Mouse (Mus musculus): Measurements from ENCODE around the gene Cd300c.

- no peak for TF ChIP-seq CTCF (IDR thresholded peaks at IDR 0.05; ENCODE audit: control insufficient read depth, insufficient read depth, insufficient replicate concordance, low read depth, low read length)
- TF ChIP-seq POLR2A (IDR thresholded peaks at IDR 0.05; ENCODE audit: control insufficient read depth, low read depth, low read length), result no peak
Observed at GRCm38 (mm10) chr11:114934144-114934543, 34.8 kb downstream of the Cd300c start, which contains the start of gene Cd300lb.

All from testis, adult 2 months (tissue).